ENCODE assay signal across 1 mouse cellular context in the genomic region with DNA sequence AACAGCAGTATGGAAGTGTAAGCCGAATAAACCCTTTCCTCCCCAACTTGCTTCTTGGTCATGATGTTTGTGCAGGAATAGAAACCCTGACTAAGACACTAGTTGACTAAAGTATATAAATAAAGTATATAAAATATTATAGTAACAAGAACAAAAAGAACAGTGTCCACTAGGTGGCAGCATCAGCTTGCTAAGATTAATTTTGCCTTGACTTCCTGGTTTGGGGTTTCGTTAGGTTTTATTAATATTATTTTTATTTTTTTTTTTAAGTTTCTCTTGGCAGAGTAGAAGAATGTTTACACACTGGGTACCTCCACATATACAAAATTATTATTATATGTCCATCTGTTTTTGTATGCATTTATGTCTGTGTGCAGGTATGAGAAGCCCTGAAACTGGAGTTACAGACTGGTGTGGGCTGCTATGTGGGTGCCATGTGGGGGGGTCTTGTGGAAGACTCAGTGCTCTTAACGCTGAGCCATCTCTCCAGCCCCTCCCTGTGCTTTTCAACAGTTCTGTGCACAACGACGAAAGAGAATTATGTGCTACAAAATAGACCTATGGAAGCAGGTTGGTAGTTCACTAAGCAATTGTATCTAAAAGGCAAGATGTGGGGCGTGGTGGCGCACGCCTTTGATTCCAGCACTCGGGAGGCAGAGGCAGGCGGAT.
TF ChIP-seq lines count a peak whose summit lies in the region.

No protein-coding gene starts in this region.

TF ChIP-seq in CH12.LX, 34 proteins besides CTCF, POLR2A, EP300 and RAD21:
- no peak for TF ChIP-seq UBTF (IDR thresholded peaks at IDR 0.05; ENCODE audit: low read depth, low read length)
- peak; percentile 49; the same call in 1 of the 2 replicates for TF ChIP-seq SMC3 (IDR thresholded peaks at IDR 0.05; ENCODE audit: low read depth, low read length)
- TF ChIP-seq ELF1 (IDR thresholded peaks at IDR 0.05; ENCODE audit: low read depth, low read length), result peak; percentile 83
- 0 out of 2 replicates have a peak, but pooled peaks have one; percentile 42 for TF ChIP-seq MYC (IDR thresholded peaks at IDR 0.05; ENCODE audit: low read depth, low read length)
- no peak for TF ChIP-seq MXI1 (IDR thresholded peaks at IDR 0.05; ENCODE audit: low read depth, low read length)
- TF ChIP-seq MAX (IDR thresholded peaks at IDR 0.05; ENCODE audit: low read length), result peak; percentile 2; the same call in 1 of the 2 replicates
- TF ChIP-seq HCFC1 (IDR thresholded peaks at IDR 0.05; ENCODE audit: low read depth, low read length), result 0 out of 2 replicates have a peak, but pooled peaks have one; percentile 12
- TF ChIP-seq JUND (conservative IDR thresholded peaks at IDR 0.05; ENCODE audit: low read depth, low read length), result 0 out of 2 replicates have a peak, but pooled peaks have one; percentile 39
- peak; percentile 46 for TF ChIP-seq SIN3A (IDR thresholded peaks at IDR 0.05; ENCODE audit: low read length)
- TF ChIP-seq ZKSCAN1 (IDR thresholded peaks at IDR 0.05; ENCODE audit: borderline replicate concordance, low read depth, low read length), result no peak
- TF ChIP-seq USF2 (conservative IDR thresholded peaks at IDR 0.05; ENCODE audit: low read depth, low read length), result no peak
- TF ChIP-seq ZNF384 (IDR thresholded peaks at IDR 0.05; ENCODE audit: low read depth, low read length), result peak; percentile 79
- no peak for TF ChIP-seq CHD1 (IDR thresholded peaks at IDR 0.05; ENCODE audit: low read depth, low read length)
- TF ChIP-seq IRF4 (IDR thresholded peaks at IDR 0.05; ENCODE audit: low read depth, low read length), result peak; percentile 38; the same call in 1 of the 2 replicates
- 0 out of 2 replicates have a peak, but pooled peaks have one; percentile 19 for TF ChIP-seq ZC3H11A (IDR thresholded peaks at IDR 0.05; ENCODE audit: low read depth, low read length)
